Mouse (Mus musculus) B cell, adult 2 months (primary cell): ENCODE data around the gene Stard13.

ENCODE experiments used
- DNase-seq, 2 experiments: peaks; one replicate each; pipeline ENCODE4 v3.0.0; 2022

The Stard13 gene

GRCm38 (mm10) chr5:151175897-151176313, 57.7 kb downstream of the Stard13 start:
- no peak for DNase-seq

GRCm38 (mm10) chr5:151174485-151175460, 58.9 kb downstream of the Stard13 start:
- no peak for DNase-seq

DNA sequence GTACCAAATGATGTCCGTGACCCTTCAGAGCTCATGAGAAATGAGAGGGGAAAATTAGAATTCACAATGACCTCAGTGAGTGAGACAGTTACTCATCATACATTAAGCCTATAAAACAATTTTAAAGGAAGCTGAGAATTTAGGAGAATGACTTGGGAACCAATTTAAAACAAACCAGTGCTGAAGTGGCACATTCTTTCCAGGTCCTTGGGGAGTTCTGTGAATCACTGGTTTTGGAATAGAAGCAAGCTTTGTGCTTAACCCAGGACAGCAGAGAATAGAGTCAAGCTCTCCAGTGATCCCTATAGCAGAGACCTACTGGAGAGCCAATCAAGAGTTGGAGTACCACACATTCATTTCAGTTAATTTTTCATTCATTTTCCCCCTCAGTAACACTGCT, 59.9 kb downstream of the Stard13 start:
- no peak for DNase-seq

GRCm38 (mm10) chr5:151170168-151170750, 63.4 kb downstream of the Stard13 start:
- no peak for DNase-seq

- no peak for DNase-seq
These were observed 65.4 kb downstream of the Stard13 start for GRCm38 (mm10) chr5:151168191-151168590.

GRCm38 (mm10) chr5:151167641-151168040, 66.0 kb downstream of the Stard13 start:
- DNase-seq: no peak

- DNase-seq: no peak
These were observed 67.4 kb downstream of the Stard13 start for GRCm38 (mm10) chr5:151166266-151166665.

DNA sequence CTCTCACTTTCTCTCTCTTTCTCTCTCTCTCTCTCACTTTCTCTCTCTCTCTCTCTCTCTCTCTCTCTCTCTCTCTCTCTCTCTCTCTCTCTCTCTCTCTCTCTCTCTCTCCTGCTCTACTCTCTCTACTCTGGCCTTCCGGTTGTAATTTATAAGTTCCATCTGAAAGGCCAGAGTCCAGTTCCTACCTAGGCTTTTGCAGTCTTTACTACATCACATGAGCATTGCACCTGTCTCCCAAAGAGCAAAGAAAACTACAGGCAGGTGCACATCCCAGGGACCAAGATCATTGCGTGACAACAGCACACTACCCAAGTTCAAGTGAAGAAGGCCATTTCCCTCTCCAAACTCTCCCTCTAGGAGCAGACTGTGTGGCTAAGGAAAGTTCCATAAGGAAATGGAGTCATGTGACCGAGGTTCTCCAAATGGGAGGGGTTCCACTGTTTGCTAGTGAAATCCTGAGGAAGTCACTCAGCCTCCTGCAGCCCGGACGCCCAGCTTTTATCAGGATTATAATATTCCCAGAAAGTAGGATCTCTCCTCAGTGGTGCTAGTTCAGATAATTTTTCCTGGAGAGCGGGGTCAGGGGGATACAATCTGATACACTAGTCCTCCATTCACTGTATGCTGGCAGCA, 68.1 kb downstream of the Stard13 start:
- DNase-seq: no peak

- DNase-seq: no peak
These were observed 68.8 kb downstream of the Stard13 start for GRCm38 (mm10) chr5:151164815-151165214.

DNA sequence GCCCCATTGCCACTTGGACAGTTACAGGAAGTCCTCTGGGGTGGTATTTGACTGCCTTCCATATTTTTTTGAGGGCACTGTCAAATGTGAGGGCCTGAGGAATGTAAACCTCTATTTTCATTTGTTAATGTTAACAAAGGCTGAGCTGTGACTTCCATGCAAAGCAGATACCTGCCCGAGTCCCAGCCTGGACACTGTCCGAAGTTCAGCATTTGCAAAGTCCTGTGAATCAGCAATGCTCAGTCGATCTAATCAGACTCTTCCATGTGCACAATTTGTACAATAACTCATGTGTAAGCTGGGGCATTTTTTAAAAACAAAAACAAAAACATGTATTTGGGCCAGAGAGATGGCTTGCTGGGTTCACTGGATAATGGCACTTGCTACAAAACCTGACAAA, 71.0 kb downstream of the Stard13 start:
- DNase-seq: no peak

GRCm38 (mm10) chr5:151155247-151155646, 78.4 kb downstream of the Stard13 start:
- no peak for DNase-seq

DNA sequence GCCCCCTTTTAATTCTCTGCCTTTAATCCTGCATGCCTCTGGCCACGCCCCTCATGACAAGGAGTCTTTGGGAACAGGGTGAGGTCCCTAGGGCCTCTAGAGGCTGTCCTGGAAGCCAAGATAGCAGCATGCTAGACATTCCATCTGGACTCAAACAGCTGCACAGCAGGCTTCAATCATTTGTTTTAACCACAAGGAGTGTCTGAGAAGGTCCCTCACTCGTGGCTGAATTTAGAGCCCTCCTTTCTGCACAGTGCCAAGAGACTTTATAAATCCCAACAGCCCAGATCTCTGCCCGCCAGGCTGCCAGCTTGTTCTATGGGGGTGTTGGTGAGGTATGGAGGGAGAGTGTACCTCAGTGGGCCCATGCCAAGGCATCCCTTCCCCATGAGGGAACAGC, 78.9 kb downstream of the Stard13 start:
- no peak for DNase-seq

GRCm38 (mm10) chr5:151154030-151154429, 79.6 kb downstream of the Stard13 start:
- no peak for DNase-seq

GRCm38 (mm10) chr5:151151549-151151948, 82.1 kb downstream of the Stard13 start:
- no peak for DNase-seq

DNA sequence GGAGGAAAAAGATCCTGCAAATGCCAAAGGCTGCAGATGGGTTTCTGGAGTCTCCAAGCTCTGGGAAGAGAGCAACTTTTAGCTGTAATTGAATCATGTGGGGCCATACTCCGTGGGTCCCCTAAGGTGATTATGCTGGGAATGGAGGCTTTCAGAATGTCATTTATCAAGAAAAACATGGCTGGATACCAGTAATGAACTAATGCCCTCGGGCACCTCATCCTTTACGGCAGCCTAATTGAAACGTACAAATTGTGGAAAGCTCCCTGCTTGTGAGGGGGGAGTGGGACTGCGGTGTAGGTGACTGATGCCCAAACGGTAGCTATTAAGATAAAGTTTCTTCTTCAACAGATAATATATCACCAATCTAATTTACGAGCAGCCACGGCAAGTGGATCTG, 84.1 kb downstream of the Stard13 start:
- no peak for DNase-seq

- DNase-seq: no peak
These were observed 85.6 kb downstream of the Stard13 start for GRCm38 (mm10) chr5:151148079-151148478.

DNA sequence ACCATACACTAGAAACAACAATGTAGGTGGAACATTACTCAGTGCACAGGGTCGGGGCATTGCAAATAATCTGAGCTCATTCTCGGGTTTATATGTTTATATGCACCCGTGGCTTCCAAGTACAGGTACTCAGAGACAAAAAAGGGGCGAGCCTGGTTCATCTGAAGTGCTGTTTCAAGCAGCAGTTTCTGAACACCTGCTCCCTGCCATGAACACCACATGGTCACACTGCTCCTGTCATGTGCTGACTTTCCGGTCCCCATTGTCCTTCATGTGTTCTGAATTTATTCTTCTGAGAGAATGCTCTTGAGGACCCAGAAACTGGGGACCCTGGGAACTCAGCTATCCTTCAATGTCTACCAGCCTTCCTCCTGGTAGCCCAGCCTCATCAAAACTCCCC, 87.8 kb downstream of the Stard13 start:
- no peak for DNase-seq

- no peak for DNase-seq
These were observed 89.7 kb downstream of the Stard13 start for GRCm38 (mm10) chr5:151143955-151144354.

DNA sequence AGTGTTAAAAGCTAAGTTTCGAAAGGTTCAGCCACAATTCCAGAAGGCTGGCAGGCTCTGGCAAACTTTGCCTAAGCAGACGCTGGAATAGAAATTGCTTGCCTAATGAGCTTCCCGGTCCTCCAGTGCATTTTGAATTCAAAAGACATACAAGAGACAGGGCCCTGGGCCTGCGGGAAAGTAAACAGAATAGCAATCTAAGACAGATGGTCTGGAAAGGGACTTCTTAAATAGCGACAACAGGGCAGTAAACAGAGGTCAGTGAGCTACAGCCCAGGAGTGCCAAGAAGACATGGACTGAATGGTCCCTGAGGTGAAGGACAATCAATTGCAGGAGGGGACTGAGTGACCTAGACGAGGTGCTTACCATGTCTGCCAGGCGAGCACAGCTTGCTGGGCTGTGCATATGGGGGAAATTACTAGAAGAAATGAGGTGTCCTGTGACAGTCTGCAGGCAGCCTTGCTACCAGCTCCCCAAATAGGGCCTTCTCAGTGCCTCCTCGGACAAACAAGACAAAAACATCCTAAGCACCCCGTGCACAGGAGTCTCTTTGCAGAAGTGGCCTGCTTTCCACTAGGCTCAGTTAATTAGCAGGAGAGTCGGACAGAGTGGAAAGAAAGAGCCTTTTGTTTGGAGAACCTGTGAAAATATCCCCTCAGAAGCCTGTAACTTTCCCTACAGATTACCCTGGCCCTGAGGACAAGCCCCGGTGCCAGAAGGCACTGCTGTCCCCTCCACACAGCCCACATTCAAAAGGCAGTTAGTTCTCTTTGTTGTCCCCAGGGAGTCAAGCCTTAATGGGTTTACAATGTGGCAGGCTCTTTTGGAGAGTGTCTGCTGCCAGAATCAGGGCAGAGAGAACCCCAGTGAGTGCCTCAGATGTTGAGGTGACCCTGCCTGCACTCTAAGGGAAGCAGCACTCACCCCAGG, 90.7 kb downstream of the Stard13 start:
- no peak for DNase-seq

DNA sequence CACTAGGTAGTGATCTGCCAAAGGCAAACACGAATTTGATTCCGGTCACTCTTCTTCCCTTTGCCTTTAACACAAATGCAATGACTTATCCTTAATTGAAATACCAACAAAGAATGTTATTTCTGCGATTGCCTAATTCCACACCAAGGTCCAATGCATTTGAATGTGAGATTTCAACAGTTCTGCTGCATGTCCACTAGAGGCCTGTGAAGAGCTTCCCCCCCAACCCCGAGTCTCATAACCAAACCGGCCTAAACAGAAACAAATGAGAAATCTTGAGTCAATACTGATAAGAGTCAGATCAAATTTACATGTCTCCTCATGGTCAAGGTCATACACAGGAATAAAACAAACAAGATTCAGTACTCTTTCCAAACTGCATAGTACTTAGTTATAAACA, 91.4 kb downstream of the Stard13 start:
- no peak for DNase-seq

DNA sequence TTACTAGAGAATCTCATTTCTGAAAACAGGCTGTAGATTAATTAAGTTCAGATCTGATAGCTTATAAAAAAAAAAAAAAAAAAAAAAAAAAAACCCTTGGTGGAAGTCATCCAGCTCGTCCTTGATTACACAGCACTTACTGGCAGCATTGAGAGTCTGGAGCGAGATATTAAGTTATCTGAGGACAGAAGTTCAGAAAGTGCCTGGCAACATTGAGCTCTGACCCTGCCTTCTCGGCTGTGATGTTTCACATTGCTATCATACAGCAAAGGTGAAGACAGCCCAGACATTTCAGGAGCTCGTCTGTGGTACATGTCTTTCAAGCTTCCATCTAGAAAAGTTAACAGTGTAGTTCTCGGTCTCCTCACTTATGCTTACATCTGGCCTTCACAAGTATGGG, 95.7 kb downstream of the Stard13 start:
- DNase-seq: no peak

DNA sequence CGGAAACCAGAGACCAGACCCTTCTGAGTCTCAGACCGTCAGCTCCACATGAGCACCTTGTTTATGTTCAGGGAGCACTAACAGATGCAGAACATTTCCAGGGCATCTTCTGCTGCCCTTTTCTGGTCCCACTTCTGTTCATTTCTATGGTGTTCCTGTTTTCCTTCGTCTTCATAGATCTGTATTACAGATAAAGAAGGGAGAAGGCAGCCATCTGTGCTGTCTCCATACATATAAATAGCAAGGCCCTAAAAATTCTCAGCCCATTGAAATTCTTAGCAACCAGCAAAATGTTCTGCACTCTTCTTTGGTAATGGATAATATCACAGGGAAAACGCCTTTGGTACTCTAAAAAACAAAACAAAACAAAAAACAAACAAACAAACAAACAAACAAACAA, 96.3 kb downstream of the Stard13 start:
- no peak for DNase-seq

DNA sequence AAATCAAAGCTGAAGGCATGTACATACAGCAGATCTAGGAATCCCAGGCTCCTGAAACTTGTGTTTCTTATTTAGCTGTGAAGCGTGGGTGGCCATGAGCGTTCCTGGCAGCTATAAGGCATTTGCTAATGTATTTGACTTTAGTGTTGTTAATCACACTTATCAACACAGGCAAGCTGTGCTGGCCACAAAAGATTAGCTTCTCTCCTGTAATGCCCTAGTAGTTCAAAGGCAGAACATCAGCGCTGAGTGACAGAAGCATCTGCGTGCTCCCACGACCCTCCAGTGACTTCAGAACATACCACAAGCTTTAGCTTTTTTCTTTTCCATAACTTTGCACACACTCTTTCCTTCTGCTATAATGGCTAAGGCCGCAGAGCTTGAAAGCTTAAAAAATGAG, 97.7 kb downstream of the Stard13 start:
- DNase-seq: no peak
